Mouse (Mus musculus): ENCODE measurements around the gene Rnf145.

DNA sequence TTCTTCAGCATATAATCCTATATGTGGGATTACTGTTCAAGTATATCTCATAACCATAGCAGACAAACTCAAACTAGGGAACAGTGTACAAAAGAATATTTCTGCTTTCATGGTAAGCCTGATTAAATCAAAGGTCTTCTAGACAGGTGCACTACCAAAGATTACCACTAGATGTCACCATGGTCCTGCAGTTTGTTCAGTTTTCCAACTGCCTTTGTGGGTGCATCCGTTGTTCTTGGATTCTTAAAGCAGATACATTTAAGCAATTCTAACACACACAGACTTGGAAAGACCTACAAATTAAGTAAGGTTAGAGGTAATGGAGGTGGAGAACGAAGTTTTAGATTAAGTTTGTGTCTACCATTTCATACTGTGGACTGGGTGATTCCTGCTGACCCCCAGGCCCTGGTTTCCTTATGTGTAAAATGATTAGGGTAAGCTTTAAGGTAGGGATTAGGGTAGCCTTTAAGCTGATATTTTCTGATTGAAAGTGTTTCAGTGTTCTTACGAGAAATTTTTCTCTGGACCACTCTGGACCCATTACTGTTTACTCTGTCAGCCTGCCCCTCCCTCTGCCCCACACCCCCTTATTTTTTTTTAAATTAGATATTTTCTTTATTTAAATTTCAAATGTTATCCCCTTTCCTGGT is 67.4 kb downstream of the Rnf145 start:
- TF ChIP-seq POLR2A (IDR thresholded peaks at IDR 0.05; ENCODE audit: control insufficient read depth, extremely low read depth, insufficient read depth, low read length, poor library complexity) (no peak), CTCF (IDR thresholded peaks at IDR 0.05; ENCODE audit: borderline replicate concordance, control insufficient read depth, extremely low read depth, insufficient read depth, low read length, poor library complexity) (no peak)

All from thymus, adult 2 months (tissue).